Mouse (Mus musculus) kidney, adult 18-20 months (tissue): ENCODE data around the gene Jazf1.

Experiments
- DNase-seq: peaks from one replicate; pipeline ENCODE4 v3.0.0; 2021

Jazf1 gene

GRCm38 (mm10) chr6:52842598-52842997 is 225.8 kb downstream of the Jazf1 start:
- DNase-seq: no peak

- DNase-seq: no peak
Measured at GRCm38 (mm10) chr6:52841611-52842010, 226.8 kb downstream of the Jazf1 start.

GRCm38 (mm10) chr6:52840589-52841044 is 227.8 kb downstream of the Jazf1 start:
- DNase-seq: no peak

- peak; percentile 83 for DNase-seq
Measured at GRCm38 (mm10) chr6:52838691-52839090, 229.7 kb downstream of the Jazf1 start.

GRCm38 (mm10) chr6:52837792-52838191 is 230.6 kb downstream of the Jazf1 start:
- DNase-seq: no peak

- no peak for DNase-seq
Measured at GRCm38 (mm10) chr6:52836201-52836950, 232.1 kb downstream of the Jazf1 start.

GRCm38 (mm10) chr6:52827752-52828277 is 240.6 kb downstream of the Jazf1 start:
- DNase-seq: no peak

GRCm38 (mm10) chr6:52825535-52825934 is 242.9 kb downstream of the Jazf1 start:
- no peak for DNase-seq

GRCm38 (mm10) chr6:52824977-52825482 is 243.4 kb downstream of the Jazf1 start:
- DNase-seq: no peak

GRCm38 (mm10) chr6:52823064-52823463 is 245.4 kb downstream of the Jazf1 start:
- DNase-seq: no peak

GRCm38 (mm10) chr6:52822625-52823024 is 245.8 kb downstream of the Jazf1 start:
- DNase-seq: no peak

GRCm38 (mm10) chr6:52819353-52819752 is 249.1 kb downstream of the Jazf1 start:
- DNase-seq: no peak

GRCm38 (mm10) chr6:52818041-52818440 is 250.4 kb downstream of the Jazf1 start:
- no peak for DNase-seq

- DNase-seq: no peak
Measured at GRCm38 (mm10) chr6:52817203-52817874, 251.1 kb downstream of the Jazf1 start.

GRCm38 (mm10) chr6:52805237-52805856 is 263.1 kb downstream of the Jazf1 start:
- no peak for DNase-seq

GRCm38 (mm10) chr6:52802181-52802580 is 266.2 kb downstream of the Jazf1 start:
- DNase-seq: peak; percentile 6

GRCm38 (mm10) chr6:52797252-52797800 is 271.1 kb downstream of the Jazf1 start:
- DNase-seq: no peak

GRCm38 (mm10) chr6:52796691-52797090 is 271.7 kb downstream of the Jazf1 start:
- no peak for DNase-seq

GRCm38 (mm10) chr6:52796035-52796598 is 272.3 kb downstream of the Jazf1 start:
- DNase-seq: peak; percentile 16

- no peak for DNase-seq
Measured at GRCm38 (mm10) chr6:52795029-52795841, 273.2 kb downstream of the Jazf1 start.

GRCm38 (mm10) chr6:52792455-52792854 is 276.0 kb downstream of the Jazf1 start:
- DNase-seq: no peak

- DNase-seq: no peak
Measured at GRCm38 (mm10) chr6:52790781-52791180, 277.6 kb downstream of the Jazf1 start.
